Mouse (Mus musculus) cerebellum, adult 9-10 months (tissue): ENCODE results near the gene Anxa11.
"Not testable (repeated sequence)": the region's sequence is repeated elsewhere in the genome, so short reads cannot be mapped to it uniquely, and the experiment has no call there.

ENCODE experiments used
- DNase-seq: peaks from one replicate; pipeline ENCODE4 v3.0.0; 2022

Anxa11 gene

DNA sequence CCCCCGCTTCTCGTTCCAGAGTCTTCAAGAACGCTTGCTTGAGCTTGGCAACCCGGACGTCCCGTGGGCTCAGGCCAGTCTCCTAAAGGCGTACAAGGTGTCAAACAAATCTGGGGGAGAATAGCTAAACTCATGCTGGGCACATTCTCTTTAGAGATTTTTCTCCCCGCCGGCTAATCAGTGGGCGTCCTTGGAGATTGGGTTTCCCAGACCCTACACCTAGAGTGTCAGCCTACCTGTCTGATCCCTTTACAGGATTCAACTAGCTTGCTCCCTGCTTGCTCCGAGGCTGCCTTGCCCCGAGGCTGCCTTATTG, 690 bp downstream of the Anxa11 start:
- DNase-seq, result no peak

DNA sequence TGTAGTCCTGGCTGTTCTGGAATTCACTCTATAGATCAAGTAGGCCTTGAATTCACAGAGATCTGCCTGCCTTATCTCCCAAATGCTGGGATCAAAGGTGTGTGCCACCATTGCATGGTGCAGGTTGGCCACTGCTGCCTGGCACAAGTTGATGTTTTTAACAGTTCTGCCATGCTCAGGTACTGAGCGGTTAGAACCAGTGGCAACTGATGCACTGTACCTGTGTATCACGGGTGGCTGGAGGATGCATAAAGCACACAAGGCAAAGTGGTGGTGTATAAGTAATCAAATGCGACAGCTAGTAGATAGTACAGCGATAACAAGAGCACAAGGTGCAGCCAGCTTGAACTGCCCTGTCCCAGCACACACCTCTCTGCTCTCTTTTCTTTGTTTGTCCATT, 2.4 kb downstream of the Anxa11 start:
- DNase-seq, result no peak

DNA sequence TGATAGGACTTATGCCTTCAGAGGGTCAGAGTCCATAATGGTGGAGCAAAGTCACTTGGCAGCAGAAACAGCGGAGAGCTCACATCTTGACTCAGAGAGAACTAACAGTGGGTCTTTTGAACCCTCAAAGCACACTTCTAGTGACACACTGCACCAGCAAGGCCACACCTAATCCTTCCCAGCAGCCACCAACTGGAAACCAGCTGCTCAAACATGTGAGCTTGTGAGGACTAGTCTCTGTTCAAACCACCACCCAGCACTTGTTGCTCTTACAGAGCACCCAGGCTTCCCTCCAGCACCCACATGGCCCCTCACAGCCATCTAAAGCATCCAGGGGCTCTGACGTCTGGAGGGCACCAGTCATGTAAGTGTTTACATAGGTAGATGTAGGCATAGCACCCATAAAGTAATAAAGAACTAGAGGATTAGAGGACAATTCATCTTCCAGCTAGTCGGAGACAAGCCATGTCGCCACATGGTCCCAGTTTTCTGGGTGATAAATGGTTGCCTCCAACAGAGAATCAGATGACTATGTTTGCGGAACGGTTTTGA, 4.0 kb downstream of the Anxa11 start:
- DNase-seq, result no peak

DNA sequence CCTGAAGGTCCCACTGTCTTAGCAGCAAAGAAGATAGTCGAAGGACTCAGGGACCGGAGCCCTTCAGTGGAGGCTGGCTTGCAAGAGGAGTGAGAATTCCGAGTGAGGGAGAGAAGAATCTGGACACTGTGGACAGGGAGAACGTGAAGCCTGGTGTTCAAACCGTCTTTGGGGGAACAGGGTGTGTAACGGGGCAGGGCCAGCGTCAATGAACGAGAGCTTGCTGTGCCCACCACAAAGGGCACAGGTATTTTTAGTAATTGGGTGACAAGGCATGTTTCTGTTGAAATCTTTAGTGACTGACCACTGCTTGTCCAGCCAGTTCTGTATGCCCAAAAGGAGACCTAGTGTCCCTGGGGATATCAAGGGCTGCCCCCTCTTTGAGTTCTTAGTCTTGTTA, 4.6 kb downstream of the Anxa11 start:
- no peak for DNase-seq

DNA sequence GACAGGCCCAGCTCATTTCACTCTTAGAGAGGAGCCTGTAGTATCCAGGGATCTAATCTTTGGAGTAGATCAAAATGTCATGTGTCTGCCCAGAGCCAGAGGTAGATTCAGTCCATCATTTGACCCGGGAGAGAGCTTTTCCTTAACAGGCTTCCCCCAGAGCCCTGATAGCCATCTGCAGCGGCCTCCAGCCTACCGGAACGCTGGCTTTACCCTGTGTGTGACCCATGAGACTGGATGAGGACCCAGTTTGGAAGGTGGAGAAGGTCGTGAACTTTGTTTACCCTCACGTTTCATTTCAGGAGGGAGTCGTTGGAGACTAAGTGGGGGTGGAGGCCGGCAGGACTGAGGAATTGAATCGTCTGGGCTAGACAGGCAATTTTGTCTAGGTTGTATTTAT, 5.7 kb downstream of the Anxa11 start:
- DNase-seq, result no peak

DNA sequence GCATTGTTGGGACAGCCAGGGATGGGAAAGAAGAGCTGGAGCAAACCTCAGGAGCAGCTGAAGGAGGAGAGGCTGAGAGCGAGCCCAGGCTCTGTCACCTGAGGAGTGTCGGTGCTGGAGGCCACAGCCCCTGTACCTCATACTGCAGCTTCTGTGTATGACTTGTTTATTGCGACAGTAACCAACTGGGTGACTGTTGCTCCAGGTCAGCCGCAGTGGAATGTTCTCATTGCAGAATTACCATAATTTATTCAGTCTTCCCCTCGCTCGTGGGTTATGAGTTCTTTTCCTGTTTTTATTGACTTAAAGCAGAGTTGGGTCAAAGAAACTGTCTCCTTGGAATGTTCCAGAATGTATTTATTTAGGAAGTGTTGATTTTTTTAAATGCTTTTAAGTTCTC, 6.3 kb downstream of the Anxa11 start:
- no peak for DNase-seq

DNA sequence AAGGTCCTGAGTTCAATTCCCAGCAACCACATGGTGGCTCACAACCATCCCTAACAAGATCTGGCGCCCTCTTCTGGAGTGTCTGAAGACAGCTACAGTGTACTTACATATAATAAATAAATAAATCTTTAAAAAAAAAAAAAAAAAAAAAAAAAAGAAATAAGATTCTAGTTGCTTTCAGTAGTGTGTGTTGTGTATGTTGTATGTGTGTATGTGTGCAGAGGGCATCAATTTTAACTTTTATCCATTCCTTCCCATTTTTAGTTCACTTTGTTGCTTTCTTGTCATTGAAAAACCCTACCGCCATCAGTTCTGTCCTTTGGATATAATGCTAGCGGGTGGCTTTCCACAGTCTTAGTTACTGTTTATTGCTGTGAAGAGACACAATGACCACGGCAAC, 6.8 kb downstream of the Anxa11 start:
- not testable (repeated sequence) for DNase-seq

DNA sequence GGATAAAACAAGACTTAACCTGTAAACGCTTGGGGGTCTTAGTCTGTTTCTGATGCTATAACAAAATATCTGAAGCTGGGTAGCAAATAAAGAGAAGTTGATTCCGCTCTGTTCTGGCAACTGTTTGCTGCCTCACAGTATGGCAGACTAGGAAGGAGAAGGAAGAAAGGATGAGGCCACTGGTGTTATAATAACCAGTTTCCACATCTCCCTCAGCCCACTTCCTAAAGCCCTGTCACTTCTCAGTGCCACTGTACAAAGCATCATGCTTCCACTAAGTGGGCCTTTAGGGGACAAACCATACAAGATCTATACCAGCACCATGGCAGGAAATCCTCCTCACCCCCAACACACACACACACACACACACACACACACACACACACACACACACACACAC, 8.5 kb downstream of the Anxa11 start:
- no peak for DNase-seq

DNA sequence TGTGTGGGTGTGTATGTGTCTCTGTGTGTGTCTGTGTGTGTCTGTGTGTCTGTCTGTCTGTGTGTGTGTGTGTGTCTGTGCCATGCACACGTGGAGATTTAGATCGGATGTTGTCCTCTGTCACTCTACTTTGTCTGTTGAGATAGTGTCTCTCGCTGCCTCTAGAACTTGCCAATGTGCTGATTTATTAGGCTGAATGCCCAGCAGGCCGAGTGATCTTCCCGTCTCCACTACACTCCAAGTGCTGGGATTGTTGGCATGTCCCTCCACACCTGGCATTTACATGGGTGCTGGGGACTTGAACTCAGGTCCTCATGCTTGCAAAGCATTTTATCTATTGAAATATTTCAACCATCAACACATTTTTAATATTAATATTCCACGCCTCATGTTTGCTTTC, 9.2 kb downstream of the Anxa11 start:
- DNase-seq, result no peak

DNA sequence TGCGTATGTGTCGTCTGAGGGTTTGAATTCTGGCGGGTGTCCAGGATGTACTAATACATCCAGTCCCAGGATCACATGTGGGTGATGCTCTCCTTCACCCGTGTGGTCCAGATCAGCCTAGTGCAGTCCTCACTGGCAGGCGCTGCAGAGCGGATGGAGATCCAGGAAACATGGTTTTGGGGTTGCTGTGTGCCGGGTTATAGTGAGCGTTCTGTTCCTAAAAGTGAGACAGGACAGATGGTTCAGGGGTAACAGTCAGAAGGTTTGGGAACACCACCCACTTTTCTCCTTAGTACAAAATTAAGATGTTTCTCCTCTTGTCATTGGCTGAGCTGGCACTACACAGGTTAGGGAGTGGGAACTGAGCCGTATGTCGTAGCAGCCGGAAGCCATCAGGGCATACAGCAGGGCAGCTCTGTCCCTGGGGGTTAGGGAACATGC, 10.2 kb downstream of the Anxa11 start:
- no peak for DNase-seq

DNA sequence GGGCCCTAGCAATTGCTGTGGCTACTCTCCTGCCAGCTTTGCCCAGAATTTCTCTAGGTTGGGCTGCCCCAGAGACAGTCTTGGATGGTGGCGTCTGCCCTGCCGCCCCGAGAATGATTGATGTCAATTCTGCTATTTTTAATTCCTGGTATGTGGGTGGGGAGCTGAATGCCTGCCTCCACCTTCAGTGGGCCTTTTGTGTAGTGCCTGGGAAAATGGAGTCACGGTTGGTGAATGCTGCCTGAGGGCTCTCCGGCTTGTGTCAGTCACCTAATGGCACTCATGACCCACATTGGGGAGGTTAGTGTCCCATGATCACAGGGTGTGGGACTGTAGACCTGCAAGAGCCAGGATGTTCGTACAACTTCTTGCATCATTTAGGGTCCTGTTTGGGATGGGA, 11.3 kb downstream of the Anxa11 start:
- no peak for DNase-seq

DNA sequence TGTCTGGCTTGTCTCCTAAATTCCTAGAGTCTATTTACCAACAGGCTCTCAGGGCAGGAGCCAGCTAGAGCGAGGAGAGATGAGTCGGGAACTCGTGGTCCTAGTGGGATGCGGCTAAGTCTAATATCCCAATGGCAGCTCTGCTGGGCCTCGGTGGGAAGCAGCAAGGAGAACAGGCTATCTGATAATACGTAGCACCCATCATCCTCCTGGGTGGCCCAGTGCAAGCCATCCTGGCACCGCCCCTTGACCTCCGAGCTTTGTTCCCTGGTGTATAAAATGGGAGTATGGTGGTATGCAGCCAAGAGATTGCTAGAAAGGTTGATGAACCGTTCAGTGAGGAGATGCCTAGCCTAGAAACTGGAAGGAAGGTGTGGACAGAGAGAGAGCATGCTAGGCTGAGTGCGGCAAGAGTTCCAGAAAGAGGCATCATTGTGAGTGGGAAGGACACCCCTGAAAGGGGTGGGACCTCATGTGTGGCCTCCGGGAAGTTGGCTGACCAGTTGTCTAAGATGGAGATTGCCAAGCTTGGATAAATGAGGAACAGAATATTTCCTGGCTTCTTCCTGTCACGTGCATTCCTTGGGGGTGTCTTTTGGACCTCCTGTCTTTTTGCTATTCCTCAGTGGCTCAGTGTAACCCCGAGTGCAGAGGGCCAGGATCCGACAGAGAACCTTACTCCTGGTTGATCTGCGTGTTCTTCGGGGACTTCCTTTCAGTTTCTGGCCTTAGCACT, 11.9 kb downstream of the Anxa11 start:
- no peak for DNase-seq

DNA sequence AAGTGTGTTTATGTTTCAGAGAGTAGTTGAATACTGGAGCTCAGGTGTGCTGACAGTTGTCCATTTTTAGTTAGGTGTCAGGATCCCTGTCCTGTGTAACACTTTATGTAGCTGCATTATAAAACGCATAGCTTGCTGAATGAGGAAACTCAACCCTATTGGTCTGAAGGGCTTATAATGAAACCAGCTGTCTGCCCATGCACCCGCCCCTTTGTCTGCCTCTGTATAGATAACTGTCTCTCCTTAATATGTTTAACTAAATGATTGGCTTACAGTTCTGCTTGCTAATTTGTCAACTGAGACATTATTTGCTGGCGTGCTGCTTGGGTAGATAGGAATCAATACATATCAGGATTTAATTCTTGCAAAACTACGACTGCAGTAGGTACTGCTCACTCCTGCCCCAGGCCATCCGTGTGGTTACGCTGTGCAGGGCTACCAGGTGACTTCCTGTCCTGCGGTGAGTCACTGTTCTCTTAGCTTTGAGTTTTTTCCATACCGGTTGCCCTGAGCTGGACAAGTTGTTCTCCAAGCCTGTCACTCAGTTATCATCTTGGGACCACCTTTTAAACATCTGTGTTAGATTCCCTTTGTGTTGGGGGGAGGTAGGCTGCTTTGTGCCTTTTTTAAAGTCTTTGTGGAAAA, 13.4 kb downstream of the Anxa11 start:
- no peak for DNase-seq

DNA sequence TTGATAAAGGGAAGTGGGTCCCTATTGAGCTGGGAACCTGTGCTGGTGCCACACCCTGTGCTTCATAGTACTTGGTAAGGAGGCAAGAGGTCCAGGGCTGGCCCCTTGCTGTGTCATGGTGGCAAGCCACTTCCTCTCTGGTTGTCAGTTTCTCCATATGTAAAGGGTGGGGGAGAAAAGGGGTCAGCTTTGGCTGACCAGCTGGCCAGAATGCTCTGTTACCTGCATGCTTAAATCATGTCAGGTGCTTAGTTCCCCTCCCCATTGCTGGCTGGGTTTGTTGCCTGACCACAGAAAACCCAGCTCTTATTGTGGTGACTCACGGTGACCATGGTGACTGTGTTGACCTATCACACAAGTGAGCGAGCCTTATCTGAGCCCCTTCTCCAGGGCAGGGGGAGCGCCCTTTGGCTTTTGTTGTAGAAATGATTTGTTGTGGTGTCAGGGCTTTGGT, 15.2 kb downstream of the Anxa11 start:
- DNase-seq, result no peak

DNA sequence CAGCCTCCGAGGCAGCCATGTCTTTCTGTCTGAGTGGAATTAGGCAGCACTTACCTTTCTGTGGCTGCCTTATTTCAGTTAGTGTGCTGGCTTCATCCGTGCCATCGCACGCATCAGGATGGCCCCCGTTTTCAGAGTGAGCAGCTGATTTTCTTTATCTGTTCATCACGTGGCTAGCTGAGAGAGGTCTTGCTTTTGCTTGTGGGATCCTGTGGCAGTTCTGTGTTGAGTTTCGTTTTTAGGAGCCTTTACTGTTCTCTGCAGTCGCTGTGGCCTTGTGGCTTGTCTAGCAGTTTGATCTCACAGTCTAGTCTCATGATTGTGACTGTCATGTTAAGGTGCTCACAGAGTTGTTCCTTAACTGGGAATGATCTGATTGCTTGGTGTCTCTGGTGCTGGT, 16.0 kb downstream of the Anxa11 start:
- no peak for DNase-seq

DNA sequence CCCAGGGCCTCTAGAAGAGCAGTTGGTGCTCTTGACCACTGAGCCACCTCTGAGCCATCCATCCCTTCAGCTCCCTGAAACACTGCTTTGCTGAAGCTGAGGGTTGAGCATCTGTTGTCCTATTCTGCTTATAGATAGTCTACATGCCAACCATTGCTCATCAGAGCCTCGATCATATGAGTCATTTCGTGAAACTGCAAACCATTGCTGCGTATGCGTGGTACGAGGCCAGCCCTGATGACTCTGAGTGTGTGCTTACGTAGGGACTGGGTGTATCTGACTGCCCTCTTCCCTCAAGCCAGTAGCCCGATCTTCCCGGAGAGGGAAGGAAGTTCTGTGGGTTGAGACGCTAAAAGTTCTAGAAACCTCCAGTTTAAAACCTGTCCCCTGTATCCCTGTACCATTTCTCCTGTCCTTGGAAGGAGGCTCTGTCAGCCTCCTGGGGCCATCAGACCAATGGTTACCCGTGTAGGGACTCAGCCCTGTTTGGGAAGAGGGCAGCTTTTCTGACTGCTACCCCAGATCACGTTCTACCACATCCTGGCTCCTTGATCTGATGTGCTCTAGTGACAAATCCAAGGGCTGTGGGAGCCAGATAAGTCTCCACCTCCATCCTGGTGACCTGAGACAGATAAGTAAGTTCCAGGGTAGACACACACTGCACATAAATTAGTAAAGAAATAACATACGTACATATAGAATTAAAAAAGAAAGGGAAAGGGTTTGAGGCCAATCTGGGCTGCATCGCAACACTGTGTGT, 20.0 kb downstream of the Anxa11 start:
- DNase-seq, result no peak

DNA sequence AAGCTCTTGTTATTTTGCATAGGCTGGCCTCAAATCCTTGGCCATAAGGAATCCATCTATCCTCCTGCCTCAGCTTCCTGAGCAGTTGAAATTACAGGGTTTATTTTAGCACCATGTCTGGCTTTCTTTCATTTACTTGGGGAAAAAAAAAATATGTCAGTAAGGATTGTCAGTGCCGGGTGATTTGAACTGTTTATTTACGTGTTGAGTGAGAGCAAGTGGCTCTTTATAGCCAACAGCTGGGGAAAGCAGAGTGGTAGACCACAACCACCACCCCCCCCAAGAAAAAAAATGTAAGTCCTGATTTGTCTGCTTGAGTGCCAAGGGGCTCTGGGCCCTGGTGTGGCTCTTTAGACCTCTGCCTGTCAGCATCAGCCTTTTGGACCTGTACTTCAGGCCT, 21.8 kb downstream of the Anxa11 start:
- DNase-seq, result no peak

DNA sequence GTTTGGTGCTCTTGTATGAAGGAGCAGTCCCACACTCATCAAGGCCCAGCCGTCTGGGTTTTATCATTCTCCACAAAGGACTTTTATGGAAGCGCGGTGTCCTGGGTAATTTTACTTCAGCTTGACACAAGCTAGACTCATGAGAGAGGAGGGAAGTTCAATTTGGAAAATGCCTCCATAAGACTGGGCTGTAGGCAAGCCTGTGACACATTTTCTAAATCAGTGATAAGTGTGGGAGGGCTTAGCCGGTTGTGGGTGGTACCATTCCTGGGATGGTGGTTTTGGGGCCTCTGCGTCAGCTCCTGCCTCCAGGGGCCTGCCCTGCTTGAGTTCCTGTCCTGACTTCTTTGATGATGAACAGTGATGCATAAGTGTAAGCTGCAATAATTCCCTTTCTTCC, 23.3 kb downstream of the Anxa11 start:
- no peak for DNase-seq

DNA sequence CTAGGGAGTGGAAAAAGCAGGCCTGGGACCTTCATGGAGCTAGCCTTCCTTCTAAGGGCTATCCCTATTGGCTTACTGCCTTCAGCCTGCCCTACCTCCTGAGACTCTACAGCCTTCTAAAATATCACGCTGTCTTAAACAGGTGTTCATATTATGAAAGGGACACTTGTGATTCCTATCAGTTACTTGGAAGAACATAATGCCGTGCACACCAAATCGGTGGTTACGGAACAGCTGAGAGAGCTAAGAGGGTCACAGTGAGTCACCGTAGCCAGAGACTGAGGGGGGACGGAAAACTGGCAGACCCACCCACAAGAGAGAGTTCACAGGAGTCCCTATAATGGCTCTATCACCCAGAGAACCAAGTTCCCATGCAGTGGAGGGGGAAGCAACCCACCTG, 24.4 kb downstream of the Anxa11 start:
- no peak for DNase-seq

DNA sequence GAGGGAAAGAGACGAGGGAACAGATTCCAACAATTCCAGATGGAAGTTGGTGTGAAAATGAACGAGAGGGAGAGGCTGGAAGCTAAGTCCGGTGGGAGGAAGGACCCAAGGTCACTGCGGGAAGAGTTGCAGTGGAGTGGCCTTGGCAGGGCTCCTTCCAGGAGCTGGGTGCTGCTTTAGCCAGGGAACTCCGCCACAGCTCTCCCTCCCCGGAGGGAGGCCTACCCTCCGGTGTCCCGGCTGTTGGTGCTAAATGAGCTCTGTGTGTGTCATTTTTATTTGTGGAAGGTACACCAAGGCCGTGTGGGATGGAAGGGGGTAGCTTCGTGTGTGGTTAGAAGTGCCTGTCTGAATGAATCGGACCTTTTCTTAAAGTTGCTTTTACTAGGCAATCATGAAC, 24.9 kb downstream of the Anxa11 start:
- DNase-seq, result no peak

DNA sequence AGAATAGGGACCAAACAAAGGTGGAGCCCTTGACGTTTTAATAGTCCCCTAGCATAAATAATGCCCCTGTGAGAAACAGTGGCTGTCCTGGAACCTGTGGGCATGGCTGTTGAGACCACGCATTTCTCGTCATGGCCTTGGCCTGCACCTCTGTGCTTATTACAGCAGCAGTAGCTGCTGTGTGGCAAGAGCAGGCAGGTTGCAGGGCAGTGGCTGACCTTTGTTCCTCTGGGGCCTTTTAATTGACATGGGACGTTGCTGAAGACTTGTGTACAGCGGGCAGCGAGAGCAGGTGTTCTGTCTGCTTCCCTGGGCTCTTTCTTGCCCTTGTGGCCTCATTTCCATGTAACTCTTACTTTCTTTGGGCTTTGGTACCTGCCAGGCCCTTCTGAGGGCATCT, 25.9 kb downstream of the Anxa11 start:
- no peak for DNase-seq

DNA sequence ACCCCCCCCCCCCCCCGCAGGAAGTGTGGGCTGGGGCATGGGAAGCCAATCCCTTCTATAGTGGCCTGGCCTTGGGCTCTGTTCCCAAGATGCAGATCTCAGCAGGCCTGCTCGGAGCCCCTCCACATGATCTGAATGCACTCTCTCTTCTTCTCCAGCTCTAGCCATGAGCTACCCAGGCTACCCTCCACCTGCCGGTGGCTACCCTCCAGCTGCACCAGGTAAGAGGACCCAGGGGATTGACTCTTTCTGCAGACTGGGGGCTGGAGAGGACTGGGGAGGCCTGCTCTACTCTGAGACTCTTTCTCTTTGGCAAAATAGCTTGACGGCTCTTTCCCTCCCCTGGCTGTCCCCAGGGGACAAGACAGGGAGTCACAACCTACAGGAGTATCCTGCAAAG, 26.8 kb downstream of the Anxa11 start:
- DNase-seq, result no peak

DNA sequence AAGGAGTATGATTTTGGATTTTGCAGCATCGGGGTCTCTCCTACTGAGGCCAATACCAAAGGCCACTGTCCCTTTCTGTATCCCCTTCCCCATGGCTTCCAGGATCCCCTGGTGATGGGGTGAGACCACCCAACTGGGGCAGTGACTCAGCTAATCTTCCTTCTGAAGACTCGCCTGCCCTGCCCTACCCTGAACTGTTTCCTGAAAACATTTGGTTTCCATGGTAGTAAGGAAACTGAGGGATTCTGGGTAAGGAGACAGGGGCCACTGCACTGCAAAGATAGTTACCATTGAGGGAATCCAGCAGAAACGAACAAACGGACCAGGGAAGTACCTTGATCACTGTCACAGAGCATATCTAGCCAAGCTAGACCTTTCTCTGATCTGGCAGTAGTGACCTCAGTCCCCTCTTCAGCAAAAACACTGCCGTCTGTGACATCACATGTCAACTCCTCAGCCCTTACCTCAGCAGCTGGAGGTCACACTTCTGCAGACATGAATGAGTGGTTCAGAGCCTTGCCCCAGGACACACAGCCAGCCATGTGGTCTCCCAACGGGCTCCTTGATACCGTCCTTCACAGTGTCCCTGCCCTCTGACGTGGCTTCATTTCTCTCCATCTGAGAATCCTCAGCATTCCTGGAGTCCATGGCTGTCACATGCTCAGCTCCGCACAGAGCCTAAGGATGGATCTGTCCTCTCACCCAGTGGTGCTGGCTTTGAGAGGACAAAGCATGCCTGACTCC, 27.4 kb downstream of the Anxa11 start:
- DNase-seq, result no peak
